Mouse (Mus musculus) layer of hippocampus, postnatal 14 days (tissue): ENCODE measurements at regions not wholly inside any gene's neighbourhood (a gene's known extent, or its start where the extent isn't known, plus 50 kb on each side); places are given as distances from the start of the nearest gene placed in this dataset.

Source experiments
- DNase-seq, 2 experiments: peaks; one replicate each; pipeline ENCODE4 v3.0.0; 2021 to 2022; ENCODE audit warnings: low spot score in 2 of 2, mixed read lengths in 1 of 2

DNA sequence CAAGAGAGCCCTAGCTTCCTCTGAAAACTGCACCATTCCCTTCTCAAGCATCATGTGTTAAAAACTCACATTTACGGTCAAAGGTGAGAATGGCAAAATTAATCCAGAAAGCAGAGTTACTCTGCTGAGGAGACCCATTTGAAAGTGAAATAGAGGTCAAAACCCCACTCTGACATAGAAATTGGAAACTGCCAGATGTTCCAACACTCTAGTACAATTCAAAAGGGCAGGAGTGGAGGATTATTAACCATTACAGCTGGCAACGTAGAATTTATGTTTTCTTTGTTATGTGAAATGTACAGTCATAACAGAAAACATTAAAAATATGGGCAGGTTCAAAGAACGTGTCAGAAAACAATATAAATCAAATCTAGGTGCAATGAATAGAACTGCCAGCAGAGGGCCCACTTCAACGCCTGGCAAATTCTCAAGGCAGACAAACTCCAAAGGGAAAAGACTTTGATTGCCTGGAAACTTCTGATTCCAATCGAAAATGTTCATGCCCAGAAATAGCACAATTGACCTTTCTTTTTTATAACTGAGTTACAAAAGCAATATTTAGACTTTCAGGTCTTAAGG, 54.2 kb upstream of the Rfpl4b start:
- DNase-seq: peak; percentile 36 to 69

- no peak for DNase-seq
These were observed 57.7 kb upstream of the Rfpl4b start for GRCm38 (mm10) chr10:38879271-38879670.

- no peak for DNase-seq
These were observed 59.1 kb upstream of the Rfpl4b start for GRCm38 (mm10) chr10:38880642-38881187.

GRCm38 (mm10) chr10:38882154-38882553, 60.6 kb upstream of the Rfpl4b start:
- no peak for DNase-seq

DNA sequence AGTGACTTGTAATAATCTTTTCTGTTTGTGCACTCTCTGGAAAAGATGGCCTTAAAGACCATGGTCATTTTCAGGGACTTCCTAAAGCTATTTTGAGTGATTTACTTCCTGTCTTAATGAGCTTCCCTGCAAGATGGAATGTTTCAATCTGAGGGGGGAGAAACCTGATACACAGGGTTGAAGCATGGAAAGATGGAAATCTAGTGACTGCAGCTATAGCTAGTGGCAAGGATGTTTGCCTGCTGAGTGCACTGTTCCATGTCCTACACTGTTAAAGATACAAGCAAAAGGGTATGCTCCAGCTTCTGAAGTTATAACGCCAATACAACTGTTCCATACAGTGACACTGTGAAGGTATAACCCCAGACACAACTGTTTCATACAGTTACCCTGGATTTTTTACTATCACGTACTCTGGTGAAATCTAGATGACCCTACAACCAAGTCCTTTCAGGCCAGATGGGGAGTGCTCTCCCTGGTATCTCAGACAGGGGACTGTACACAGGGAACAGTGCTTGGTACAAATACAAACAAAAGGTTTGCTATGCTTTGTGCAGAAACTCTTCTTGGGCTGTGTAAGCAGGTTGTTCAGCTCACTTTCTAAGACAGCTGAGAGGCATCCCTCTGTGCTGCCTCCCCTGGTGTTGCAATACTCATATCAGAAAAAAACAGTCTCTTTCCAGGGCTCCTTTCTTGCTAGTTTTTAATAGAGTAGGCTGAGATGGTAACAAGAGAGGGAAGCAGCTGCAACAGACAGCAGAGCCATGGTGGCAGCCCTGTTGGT, 62.4 kb upstream of the Rfpl4b start:
- no peak for DNase-seq

GRCm38 (mm10) chr10:38884641-38885040, 63.1 kb upstream of the Rfpl4b start:
- DNase-seq: no peak

DNA sequence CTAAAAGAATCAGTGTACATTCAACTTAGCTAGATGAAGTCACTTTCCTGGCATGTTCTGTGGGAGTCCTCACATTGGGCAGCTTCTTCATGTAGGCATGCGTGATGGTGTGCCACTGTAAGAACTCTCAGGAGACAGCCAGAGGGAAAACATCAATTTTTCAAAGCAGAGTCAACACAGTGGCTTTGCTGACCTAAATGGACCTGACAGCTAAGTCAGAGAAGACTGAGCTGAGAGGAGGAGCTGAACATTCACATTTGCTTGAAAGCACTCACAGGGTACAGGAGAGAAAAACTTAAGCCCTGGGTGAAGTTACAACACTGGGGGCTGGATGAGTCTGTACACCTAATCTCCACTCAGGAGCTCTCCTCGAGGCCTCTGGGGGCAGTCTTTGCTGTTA, 64.9 kb upstream of the Rfpl4b start:
- DNase-seq: no peak

DNA sequence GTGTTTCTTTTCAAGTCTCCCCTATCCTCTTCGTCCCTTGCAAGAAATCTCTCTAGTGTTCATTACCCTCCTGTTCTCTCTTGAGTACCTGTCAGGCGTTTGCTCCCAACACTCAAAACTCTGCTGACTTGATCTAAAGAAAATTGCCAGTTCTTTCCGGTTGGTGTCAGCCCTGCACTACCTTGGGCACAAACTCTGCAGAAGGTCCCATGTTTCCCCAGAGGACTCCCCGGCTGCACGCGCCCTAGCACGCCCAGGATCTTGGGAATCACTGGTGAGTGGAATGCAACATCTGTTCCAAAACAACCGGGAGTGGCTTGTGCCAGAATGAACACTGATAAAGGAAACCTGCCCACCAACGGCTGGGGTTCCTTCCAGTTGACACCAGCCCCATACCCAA, 66.3 kb upstream of the Rfpl4b start:
- DNase-seq: no peak

DNA sequence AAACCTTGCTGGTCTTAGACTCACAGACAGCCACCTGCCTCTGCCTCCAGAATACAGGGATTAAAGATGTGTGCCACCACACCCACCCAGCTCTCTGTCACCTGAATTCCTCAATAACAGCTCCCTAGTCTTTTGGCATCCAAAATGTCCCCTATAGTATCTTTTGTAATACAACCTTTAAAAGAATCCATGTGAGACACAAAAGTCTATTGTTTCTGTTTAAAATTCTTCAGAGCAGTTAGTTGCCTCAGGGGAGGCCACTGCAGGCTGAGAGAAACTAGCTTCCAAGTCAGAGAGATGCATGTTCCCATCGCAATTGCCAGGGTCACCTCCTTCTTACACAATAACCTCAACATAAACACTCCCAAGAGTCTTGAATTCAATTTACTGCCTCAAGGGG, 70.6 kb upstream of the Lama4 start:
- no peak for DNase-seq

- no peak for DNase-seq
These were observed 69.7 kb upstream of the Lama4 start for GRCm38 (mm10) chr10:38895656-38896055.

- no peak for DNase-seq
These were observed 67.7 kb upstream of the Lama4 start for GRCm38 (mm10) chr10:38897573-38897972.

DNA sequence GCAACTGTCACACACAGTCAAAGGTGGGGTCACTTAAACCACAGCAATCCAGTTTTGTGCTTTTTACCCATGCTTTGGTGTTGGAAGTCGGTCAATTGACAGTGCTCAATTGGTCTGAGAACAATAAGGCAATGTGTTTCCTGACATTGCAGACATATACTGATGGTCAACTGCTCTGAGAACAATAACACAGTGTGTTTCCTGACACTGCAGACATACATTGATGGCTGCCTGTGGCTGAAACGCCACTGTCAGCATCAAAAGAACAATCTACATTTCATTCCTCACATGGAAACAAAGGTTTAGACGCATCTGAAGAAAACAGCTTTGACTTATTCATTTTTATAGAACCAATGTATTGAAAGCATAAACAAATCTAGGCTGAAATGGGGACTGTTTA, 59.2 kb upstream of the Lama4 start:
- no peak for DNase-seq

DNA sequence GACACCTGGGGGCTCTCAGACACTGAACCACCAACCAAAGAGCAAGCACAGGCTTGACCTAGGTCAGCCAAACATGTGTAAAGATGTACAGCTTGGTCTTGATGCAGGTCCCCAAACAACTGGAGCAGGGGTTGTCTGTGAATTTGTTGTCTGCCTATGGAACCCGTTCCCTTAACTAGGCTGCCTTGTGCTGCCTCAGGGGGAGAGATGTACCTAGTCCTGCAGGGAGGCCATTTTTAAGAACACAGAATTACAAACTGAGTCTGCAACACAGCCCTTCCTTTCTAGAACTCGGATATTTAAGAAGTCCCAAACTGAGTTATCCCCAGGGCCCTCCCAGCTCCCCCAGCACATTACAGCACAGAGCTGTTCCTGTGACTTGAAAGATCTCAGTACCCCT, 57.5 kb upstream of the Lama4 start:
- no peak for DNase-seq

GRCm38 (mm10) chr10:38908277-38908676, 57.0 kb upstream of the Lama4 start:
- peak; percentile 39 to 54 for DNase-seq

GRCm38 (mm10) chr10:38909152-38909732, 56.1 kb upstream of the Lama4 start:
- no peak for DNase-seq

- DNase-seq: no peak
These were observed 55.5 kb upstream of the Lama4 start for GRCm38 (mm10) chr10:38909843-38910242.

DNA sequence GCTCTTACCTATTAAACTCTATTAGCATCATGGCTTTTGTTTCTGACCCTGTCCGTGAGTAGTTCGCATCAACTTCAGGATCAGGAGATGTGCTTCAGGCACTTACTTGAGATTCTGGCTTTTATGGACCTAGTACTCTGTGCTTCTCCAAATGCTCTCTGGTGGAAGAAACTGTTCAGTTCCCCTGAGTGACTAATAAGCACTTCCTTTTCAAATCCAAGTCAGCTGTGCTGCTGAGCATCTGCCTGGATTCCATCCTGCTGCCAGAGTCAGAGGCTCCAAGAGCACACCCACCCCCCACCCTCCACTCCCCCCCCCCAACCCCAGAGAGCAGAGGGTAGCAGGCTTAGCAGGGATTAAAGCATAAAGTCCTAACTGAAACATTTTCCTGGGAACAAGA, 52.3 kb upstream of the Lama4 start:
- DNase-seq: no peak
